Mouse (Mus musculus) kidney, adult 10 weeks (tissue): ENCODE measurements around the gene Aurkc. TPM values are rescaled to one million over a fixed set of nuclear protein-coding genes. Genes with fewer than 3 reads are reported as not detected.

Source experiments
- polyA plus RNA-seq: library from polyadenylated mRNA; stranded (reverse); fragments of 350-450 nt; fragmentation: Illumina TruSeq; extraction: RNeasy Lipid Tissue Mini Kit (QIAGEN cat#74804); gene quantifications from one replicate; pipeline ENCODE4 v1.2.3, GENCODE M21; 2014; ENCODE audit warnings: low read depth, low replicate concordance

Gene Aurkc
- polyA plus RNA-seq, result not detected

DNA sequence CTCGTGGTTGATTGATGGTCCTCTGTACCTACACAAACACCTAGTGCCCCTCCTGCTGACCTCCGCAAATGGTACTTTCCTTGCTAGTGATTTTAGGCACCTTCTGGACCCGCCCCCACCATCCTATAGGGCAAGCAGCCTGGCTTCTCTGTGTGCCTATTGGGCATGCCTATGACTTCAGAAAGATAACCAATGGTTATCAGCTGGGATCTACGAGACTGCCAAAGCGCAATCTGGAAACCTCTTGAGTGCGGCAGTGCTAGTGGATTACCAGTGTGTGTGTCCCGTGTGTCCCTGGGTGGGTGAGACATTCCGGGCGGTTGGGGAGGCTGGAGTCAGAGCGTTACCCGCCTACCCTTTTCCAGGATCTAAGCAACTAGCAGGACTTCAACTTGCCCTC, at the start of gene Aurkc:
Aurkc (plus strand) TSS at position 50 of the 400 bp plus-strand sequence.

Other genes with a start within 250 kb of the Aurkc start
- 6.8 TPM for gene Zfp954, start 126.2 kb downstream of the Aurkc start, polyA plus RNA-seq
- 1.5 TPM for gene Zfp773, start 141.5 kb downstream of the Aurkc start, polyA plus RNA-seq
- 6.8 TPM for gene Zfp418, start 176.0 kb downstream of the Aurkc start, polyA plus RNA-seq
- 7.9 TPM for gene Zfp772, start 214.7 kb downstream of the Aurkc start, polyA plus RNA-seq